Mouse (Mus musculus) MEL (cell line): ENCODE measurements around the gene Pex14.

Experiments used
- POLR2A ChIP-seq, 2 experiments: IDR thresholded peaks; 2 replicates each; pipeline ENCODE4 v1.6.1; 2011 to 2012; ENCODE audit warnings: low read length in 2 of 2, mild to moderate bottlenecking in 2 of 2, control low read depth in 1 of 2, improper control_type of control experiment in 1 of 2, low read depth in 1 of 2, moderate library complexity in 1 of 2; ENCODE audit not compliant: control insufficient read depth in 1 of 2, insufficient read depth in 1 of 2, poor library complexity in 1 of 2
- RAD21 ChIP-seq: IDR thresholded peaks from 2 replicates; pipeline ENCODE4 v1.6.1; 2011; ENCODE audit warnings: mild to moderate bottlenecking, low read depth, low read length, improper control_type of control experiment
- TAL1 ChIP-seq: IDR thresholded peaks from 2 replicates; pipeline ENCODE4 v1.6.1; 2012; ENCODE audit warnings: mild to moderate bottlenecking, inconsistent platforms, low read length, moderate library complexity, mixed read lengths
- ZMIZ1 ChIP-seq: IDR thresholded peaks from 2 replicates; pipeline ENCODE4 v1.6.1; 2012; ENCODE audit warnings: low read depth, mild to moderate bottlenecking, inconsistent platforms, low read length, improper control_type of control experiment, moderate library complexity

GRCm38 (mm10) chr4:148950932-148951650, 148.6 kb downstream of the Pex14 start:
- no peak for TF ChIP-seq TAL1
- TF ChIP-seq RAD21: no peak
- TF ChIP-seq ZMIZ1: no peak
- TF ChIP-seq POLR2A (IDR thresholded peaks at IDR 0.05; ENCODE audit: control insufficient read depth in 1 of 2, insufficient read depth in 1 of 2, low read depth in 1 of 2, low read length in 2 of 2, poor library complexity in 1 of 2): no peak
